17 mouse cellular contexts compared by ENCODE assay signal in the genomic region with DNA sequence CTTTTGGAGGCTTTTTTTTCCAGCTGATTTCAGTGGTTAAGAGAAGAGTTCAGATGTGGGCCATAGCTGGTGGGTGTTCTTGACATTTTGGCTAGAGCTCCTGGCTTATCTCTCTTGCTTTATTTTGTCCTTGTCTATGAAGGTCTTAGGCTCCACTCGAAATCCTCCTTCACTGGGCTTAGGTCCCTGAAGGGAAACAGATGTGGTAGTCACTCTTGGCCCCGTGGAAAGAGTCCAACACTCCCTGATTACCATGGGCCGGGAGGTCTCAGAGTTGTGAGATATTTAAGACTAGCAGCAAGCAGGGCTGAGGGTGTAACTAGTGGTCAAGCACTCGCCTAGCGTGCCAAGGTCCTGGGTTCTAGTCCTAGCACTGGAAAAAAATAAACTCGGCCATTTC.
"Had no signal": no experiment of that assay in that cellular context is flagged by ENCODE, and none has a peak within 500 bp of the region (broad histone marks: within the 10 kb centered on the region; RNA-seq: fewer than 3 reads in every experiment).

No protein-coding gene starts in this region.

- DNase-seq: kidney, adult 11 months; kidney, adult 9 months; kidney, postnatal 25 days; layer of hippocampus, adult 9-11 months; layer of hippocampus, postnatal 36 days; liver, embryonic 13.5 days; liver, postnatal 0 days; lung, postnatal 14 days; thymus, adult 18-20 months; thymus, postnatal 14 days had no signal

- H3K27me3 ChIP-seq: limb, embryonic 15.5 days; liver, embryonic 13.5 days; lung, embryonic 15.5 days; megakaryocyte, embryonic 14.5 days; midbrain, embryonic 15.5 days; neural tube, embryonic 12.5 days had no signal

- H3K9ac ChIP-seq: limb, embryonic 15.5 days; liver, embryonic 13.5 days; liver, postnatal 0 days; lung, embryonic 15.5 days; midbrain, embryonic 15.5 days; neural tube, embryonic 12.5 days had no signal

- H3K4me3 ChIP-seq: limb, embryonic 15.5 days; liver, embryonic 13.5 days; lung, embryonic 15.5 days; megakaryocyte, embryonic 14.5 days; midbrain, embryonic 15.5 days; neural tube, embryonic 12.5 days had no signal

- H3K4me2 ChIP-seq: limb, embryonic 15.5 days; liver, embryonic 13.5 days; lung, embryonic 15.5 days; midbrain, embryonic 11.5 days; midbrain, embryonic 15.5 days; neural tube, embryonic 12.5 days had no signal

- ATAC-seq: liver, postnatal 0 days; midbrain, embryonic 15.5 days had no signal

- H3K4me1 ChIP-seq: liver, embryonic 13.5 days; megakaryocyte, embryonic 14.5 days; midbrain, embryonic 15.5 days had no signal

- H3K27ac ChIP-seq: limb, embryonic 15.5 days; liver, embryonic 13.5 days; lung, embryonic 15.5 days; macrophage; midbrain, embryonic 15.5 days; neural tube, embryonic 12.5 days had no signal

- H3K9me3 ChIP-seq: limb, embryonic 15.5 days; liver, embryonic 13.5 days; lung, embryonic 15.5 days; midbrain, embryonic 15.5 days had no signal

- H3K36me3 ChIP-seq: limb, embryonic 15.5 days; liver, embryonic 13.5 days; lung, embryonic 15.5 days; midbrain, embryonic 15.5 days; neural tube, embryonic 12.5 days had no signal
